Mouse (Mus musculus) gastrocnemius, adult 18-20 months (tissue): ENCODE measurements around the gene Pdcd5. TPM values are rescaled to one million over a fixed set of nuclear protein-coding genes. Genes with fewer than 3 reads are reported as not detected.

Experiments
- DNase-seq: peaks from one replicate; pipeline ENCODE4 v3.0.0; 2021; ENCODE audit warnings: low spot score
- long read RNA-seq, 2 experiments: library from polyadenylated mRNA; stranded (forward); transcript quantifications; one replicate each; pipeline ENCODE4 v2.0.0; 2021
- total RNA-seq, 2 experiments: library from RNA; stranded (reverse); gene quantifications; 2 replicates each; pipeline ENCODE4 v1.2.3; 2021

The Pdcd5 gene
- total RNA-seq = 100 to 1,000 TPM; 148 to 149 TPM
- long read RNA-seq, experiment 1, transcript Pdcd5-201 (6 exons, 684 nt) = major isoform, 126 of 132 reads
- long read RNA-seq, experiment 1, partial matches to known transcripts = 0 of 132 reads
- long read RNA-seq, experiment 1, other reads (novel, unspliced or antisense) = 3 of 132 reads
- long read RNA-seq, experiment 2, transcript Pdcd5-201 (6 exons, 684 nt) = major isoform, 117 of 127 reads
- long read RNA-seq, experiment 2, partial matches to known transcripts = 4 of 127 reads
- long read RNA-seq, experiment 2, other reads (novel, unspliced or antisense) = 2 of 127 reads

DNA sequence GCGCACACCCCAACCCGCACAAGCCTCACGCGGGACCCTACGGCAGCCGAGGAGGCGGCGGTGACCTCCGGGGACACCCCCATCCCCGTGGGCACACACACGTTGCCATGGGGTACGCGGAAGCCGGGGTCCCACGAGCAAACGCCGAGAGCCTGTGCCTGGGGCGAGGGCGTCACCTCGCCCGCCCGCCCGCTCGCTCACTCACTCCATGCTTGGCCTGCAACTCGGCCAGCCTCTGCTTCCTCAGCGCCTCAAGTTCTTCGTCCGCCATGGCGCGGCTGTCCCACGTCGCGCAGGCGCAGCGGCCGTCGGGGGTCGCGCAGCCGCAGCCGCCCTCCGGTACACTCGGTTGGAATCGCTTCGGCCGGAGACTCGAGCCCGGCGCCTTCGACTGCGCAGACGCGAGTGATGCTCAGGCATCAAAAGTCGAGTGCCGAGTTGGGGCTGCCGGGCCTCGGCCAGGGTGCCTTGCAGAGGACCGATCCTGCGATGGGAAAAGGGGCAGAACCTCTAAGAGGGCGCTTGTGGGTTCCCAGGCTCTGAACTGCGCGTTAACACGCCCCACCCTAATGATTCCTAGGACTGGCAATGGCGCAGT lies at the start of gene Pdcd5:
Pdcd5 (minus strand) TSS at position 421 of the 598 bp plus-strand sequence.
- peak; percentile 98 for DNase-seq

DNA sequence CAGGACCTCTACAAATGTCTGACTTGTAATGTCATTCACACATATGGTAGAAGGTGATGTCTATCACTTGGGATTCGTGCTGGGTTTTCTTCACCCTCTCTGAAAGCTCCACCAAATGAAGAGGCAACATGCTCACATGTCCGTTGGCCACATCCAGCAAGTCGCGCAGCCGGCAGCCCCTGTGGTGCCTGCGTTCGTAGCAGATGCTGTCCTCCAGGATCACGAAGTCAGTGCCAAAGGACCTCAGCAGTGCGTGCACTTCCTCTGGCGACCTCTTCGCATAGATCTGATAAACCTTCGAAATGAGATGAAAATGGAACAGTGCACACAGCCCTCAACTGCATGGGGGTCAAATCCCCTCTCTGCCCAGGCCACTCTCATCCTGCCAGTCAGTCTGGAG lies 45.3 kb upstream of the Pdcd5 start:
- no peak for DNase-seq

DNA sequence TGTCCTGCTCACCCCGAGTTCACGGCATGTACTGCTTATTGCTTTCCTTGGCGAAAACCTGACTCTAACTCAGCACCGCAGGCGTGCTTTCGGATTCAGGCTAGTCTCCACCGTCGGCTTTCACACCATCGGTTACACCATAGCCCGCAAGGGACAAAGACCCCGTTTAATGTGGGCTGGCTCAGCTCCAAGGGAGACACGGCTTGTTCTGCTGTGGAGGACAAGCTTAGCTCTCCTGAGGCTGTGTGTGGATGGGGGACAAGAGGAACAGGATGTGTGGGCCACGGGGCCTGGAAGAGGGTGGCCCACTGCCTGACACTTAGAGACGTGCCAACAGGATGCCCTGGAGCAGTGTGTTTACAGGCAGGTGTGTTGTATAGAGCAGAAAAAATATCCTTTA lies 44.8 kb upstream of the Pdcd5 start:
- no peak for DNase-seq

DNA sequence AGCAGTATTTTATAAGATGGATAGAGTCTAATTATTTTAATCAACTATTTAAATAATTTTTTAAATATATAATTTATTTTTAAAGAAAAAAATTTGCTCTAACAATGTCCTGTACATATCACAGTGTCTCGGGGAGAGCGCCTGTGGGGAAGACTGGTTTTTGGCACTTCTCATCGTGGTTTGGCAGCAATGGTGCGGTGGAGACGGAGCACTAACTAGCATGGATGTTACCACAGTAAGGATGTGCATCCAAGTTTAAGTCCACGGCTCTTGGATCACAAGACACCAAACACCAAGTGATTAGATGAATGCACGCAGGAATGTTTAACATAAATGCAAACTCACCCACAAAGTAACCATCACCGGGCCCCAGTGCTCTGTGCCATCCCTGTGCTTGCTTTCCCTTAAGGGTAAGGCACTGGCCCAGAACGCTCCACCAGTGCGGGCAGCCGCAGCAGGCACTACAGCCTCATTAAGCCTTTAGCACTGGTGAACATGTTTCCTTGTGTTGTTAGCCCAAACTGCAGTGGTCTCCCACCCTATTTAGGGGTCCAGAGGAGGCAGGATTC lies 41.5 kb upstream of the Pdcd5 start:
- DNase-seq = no peak

DNA sequence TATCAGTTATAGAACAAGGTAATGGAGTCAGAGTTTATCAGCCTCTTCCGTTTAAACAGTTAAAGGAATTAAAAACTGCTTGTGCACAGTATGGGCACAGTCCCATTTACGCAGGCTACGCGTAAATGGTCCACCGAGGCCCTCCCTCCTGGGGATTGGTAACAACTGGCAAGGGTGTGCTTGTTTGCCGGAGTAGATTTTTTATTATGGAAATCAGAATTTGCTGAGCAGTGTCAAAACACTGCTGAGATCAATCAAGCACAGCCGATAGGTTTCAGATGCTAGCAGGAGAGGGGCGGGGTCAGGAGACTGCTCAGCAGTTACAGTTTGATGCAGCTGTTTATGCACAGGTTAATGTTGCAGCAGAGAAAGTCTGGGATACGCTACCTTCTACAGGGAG lies 41.0 kb upstream of the Pdcd5 start:
- no peak for DNase-seq

DNA sequence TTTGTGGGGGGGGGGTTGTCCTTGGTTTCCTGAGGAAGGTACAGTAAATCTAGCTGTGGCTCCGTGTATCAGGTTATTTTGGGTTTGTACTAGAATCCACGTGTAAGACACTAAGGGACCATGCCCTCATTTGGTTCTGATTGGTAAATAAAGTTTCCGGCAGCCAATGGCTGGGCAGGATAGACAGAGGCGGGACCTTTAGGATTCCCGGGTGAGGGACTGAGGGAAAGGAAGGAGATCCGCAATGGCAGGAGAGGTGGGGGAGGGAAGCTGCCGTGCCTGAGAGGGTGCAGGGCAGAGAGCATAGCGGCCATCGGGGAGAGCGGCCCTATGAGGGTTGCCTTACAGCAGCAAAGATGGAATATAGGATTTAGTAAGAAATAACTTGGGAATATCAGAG lies 39.9 kb upstream of the Pdcd5 start:
- DNase-seq = peak; percentile 29

DNA sequence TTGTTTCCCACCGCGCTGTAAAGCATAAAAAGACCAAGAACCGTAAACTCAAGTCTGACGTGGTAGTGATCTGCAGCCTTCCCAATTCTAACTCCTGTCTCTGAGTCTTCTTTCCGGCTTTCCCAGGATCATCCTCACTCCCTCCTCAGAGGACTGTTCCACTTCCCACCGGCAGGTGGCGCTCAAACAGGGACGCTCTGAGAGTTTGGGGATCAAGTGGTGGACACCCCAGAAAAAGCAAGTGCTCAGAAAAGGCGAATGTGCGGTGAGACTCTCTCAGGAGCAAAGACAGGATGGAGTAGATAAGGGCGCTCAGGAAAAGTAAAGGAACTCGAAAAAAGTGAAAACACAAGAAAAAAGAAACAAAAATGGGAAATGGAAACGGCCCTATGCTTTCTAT lies 39.4 kb upstream of the Pdcd5 start:
- peak; percentile 61 for DNase-seq

DNA sequence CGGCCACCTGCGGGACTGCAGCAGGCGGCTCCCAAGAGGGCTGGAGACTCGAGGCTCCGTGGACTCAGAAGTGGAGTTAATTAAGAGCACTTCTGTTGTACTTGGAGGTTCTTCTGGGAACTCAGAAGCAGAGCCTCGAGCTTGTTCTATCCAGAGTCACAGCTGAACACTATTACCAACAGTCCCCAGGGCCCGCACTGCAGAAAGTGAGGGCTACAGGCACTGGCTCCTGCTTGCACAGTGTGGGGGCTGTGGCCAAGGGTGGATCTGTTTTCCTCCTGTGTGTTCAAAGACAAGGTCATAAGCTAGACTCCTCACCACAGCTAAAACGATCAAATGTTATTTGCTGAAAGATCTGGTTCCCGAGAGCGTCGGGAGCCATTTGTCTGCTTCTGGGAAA lies 38.9 kb upstream of the Pdcd5 start:
- DNase-seq = peak; percentile 19

DNA sequence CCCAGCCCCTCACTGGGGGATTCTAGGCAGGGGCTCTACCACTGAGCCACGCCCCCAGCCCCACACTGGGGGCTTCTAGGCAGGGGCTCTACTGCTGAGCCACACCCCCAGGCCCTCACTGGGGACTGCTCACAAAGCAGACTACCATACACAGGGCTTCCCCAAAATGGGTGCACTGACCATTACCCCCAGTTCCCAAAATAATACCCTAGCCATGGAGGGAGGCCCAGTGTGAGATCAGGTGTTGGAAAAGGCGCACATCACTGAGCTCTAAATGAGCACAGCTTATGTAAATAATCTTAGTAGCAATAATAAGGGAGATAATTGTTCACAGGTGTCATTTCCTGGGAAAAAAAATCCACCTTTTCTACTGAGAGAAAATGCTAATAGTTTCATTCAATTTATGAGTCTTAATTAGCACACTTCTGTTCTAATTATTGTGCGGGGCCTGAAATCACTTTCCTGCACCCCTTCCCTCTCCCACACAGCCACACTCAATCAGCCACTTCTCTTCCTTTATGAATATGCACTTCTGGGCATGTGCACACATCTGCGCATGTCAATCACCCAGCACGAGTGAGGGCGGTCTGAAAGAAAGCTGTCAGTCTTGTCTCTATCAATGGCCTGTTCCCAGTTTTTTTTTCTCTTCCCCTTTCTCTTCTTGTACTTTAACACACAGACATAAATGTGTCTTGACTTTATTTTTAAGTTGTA lies 36.2 kb upstream of the Pdcd5 start:
- no peak for DNase-seq

DNA sequence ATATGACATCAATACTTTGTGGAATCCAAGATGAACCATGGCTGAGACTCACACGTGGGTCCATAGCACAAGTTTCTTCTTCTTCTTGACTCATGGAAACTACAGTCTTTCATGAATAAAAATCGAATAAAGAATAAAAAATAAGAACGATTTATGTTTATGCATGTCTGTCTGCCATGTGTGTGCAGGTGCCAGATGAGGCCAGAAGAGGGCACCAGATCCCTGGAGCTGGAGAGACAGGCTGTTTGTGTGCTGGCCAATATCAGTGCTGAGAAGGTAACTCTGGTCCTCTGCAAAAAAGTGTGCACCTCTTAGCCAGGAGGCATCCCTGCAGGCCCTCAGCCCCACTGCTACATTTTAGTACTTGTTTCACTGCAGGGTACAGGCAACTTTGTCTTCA lies 34.2 kb upstream of the Pdcd5 start:
- DNase-seq = no peak

DNA sequence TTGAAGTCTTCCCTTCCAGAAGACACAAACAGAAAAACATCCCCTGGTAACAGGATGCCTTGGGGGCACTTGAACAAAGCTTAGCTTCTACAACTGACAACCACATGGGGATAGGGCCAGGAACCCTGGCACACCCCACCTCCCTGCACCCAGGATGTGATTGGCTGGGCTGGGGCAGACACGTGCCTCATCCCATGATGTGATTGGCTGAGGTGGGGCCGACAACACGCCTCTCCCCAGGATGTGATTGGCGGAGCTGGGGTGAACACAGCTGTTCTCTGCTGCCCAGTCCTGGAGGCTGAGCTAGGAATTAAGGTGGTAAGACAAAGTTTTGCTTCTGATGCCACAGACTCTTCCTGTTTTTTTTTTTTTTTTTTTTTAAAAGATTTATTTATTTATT lies 31.7 kb upstream of the Pdcd5 start:
- no peak for DNase-seq

DNA sequence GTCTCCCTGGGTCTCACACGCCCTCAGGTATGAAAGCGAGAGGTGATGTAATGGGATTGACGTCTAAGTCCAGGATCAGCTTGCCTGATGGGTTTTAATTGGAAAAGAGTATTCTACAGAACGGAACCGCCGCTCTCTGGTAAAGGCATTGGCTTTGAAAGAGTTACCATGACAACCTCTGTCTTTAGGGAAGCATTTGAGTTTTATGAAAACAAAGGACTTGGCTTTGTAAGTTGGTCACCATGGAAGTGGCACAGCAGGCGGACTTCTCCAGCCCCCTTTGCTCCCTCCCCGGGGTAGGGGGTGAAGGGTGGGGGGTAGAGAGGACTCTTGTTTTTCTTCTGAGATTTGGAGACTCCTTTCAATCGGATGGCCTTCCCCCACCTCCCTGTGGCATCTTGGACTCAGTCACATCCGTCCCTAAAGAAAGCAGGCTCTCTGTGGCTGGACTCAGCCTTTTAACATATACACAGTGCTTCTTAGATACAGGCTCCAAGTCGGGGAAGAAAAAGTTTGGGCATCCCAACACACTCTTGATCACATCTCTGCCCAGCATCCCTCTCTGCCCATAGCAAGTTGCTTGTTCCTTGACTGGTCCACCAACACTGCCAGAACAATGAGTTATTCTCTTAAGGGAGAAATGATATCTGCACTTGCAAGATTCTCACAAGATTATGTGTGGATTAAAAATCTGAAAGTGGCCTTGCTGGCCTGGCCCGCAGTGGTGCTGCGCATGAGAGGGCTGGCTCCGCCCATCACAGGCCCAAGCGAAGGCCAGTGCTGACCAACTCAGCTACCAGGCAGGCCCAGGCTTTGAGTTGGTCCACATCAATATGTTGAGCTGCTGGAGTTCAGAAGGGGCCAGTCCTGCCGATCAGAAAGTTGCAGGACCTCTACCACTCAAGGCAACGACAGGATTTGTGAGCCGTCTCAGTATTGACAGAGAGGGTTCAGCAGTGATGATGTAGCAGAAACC lies 21.0 kb upstream of the Pdcd5 start:
- DNase-seq = no peak

DNA sequence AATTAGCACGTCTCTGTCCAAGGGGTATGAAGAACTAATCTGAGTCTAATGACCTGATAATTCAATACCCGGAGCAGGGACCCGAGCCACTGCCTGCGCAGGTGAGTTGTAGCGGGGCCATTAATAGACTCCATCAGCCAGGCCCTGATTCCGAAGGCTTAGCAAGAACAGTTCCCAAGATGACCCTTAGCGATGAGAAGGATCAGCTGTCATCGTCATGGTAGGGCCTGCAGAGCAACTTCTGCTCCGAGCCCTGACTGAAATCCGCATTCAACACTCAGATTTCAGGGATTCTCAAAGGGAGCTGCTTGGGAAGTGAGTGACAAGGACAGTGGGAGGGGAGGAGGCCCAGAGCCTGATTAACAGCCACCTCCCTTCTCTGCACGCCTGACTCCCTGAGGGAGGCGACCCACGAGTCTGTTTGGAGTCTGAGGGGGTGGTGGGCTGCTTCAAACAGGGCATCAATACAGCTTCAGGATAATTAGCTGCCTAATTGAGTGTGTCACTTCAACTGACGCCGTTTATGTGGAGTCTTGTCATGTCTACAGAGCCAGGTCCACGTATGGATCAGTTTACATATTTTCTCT lies 16.6 kb upstream of the Pdcd5 start:
- DNase-seq = no peak

DNA sequence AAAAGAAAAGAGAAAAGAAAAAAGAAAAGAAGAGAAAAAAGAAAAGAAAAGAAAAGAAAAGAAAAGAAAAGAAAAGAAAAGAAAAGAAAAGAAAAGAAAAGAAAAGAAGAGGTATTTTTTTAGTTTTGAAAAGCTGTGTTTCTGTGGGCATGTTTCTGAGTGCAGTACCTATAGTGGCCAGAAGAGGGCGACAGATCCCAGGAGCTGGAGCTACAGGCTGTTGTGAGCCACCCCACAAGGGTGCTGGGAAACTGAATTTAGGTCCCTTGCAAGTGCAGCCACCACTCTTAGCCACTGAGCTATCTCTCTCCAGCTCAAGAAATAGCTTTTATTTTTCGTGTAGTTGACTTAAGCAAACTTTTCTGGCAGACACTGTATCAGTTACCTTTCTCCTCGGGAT lies 11.9 kb upstream of the Pdcd5 start:
- peak; percentile 24 for DNase-seq

DNA sequence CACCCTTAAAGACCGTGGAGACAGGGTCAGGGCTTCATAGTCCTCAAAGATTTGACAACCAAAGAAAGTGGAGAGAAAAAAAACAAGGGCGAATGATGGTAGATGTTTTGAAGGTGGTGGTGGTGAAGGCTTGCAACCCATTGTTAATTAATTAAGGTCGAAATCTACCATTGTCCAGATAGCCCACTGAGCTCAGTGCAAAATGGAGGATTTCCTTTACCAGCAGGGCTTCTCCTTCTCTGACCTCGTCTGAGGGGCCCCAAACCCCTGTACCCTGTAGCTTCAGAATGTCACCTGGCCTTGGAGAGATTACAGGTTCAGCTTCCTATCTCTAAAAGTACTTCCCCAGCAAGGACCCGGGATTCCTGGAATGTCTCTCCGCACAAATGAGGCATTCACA lies 10.5 kb upstream of the Pdcd5 start:
- DNase-seq = no peak

DNA sequence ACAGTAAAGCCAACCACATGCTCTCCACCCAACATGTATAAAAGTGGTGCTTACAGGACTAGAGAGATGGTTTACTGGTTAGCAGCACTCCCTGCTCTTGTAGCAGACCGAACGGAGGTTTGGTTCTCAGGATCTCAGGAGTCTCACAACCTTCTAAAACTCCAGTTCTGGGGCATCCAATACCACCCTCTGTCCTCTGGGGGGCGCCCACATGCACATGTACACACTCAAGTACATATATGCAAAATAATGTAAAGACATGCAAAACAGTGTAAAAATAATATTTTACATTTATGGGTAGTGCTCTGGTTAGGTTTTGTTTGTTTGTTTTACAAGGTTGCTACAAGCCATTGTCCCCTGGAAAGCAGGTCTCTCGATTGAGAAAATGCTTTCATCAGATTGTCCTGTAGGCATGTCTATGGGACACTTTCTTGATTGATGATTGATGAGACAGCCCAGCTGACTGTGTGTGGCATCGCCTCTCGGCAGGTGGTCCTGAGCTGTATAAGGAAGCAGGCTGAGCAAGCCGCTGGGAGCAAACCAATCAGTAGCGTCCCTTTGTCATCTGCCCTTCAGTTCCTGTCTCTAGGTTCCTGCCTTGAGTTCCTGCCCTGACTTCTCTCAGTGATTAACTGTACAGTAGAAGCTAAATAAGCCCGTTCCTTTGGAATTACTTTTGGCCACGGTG lies 4.4 kb upstream of the Pdcd5 start:
- no peak for DNase-seq

DNA sequence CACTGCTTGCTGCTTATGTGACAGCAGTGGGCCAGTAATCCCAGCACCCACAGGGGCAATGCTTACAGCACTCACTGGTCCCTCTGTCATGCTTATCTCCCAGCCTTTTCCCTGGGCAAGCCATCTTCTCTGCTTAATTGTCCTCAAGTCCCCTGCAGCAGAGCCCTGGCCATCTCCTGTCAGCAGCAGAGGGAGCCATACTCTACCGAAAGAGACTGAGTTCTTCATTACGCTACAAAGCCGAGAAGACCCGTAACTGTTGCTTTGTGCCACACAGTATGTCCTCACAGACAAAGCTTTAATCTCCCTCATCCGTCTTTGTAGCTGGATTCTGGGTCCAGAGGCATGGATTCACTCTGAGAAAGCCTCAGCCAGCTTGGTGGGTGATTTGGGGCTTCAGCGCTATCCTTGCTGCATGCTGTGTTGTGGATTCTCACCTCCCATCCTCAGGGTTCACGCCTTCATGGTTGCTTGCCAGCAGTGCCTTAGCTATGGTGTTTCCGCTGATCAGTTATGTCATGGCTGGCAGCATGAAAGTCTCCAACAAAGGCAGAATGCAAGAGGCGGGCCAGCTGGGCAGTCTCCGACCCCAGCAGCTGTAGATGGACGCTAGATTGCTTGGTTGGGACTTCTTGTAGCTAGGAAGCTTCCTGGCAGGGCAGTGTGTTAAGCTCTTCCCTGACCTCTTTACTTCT lies 3.5 kb upstream of the Pdcd5 start:
- DNase-seq = peak; percentile 5

DNA sequence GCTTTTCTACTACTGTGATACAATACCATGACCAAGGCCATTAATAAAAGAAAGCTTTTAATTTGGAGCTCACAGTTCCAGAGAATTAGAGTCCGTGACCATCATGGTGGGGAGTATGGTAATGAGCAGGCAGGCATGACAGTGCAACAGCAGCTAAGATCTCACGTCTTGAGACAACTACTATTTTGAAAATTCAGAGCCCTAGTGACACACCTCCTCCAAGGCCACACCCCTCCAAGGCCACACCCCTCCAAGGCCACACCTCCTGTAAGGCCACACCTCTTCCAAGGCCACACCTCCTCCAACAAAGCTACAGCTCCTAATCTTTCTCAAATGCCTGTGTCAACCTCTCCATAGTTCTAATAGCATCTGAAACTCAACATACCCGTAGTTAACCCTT lies 1.8 kb upstream of the Pdcd5 start:
- DNase-seq = peak; percentile 63

DNA sequence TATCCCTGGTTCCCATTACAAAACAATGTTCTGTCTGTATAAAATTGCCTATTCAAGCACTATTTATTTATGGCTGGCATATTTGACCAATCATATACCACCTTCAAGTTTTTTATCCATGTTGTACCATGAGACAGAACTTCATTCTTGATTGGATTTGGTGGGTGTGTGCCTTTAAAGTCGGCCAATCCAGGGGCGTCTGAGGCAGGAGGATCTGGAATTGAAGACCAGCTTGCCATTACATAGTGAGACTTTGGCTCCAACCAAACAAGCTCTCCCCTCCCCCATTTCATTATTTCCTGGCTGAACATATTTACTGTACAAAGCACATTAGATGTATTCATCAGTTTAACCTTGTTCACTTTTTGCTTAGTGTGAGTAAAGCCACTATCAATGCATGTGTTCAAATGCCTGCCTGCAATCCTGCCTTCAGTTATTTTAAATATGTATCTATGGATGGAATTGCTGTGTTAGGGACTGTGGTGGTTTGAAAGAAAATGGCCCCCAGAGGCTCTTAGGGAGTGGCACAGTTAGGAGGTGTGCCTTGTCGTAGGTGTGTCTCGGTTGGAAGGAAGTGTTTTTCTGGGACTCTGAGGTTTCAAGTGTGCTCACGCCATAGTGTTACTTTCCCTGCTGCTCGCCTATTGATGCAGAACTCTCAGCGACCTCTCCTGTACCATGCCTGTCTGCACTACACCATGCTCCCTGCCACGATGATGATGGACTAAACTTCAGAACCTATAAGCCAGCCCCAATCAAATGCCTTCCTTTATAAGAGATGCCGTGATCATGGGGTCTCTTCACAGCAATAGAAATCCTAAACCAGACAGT lies 1.1 kb upstream of the Pdcd5 start:
- DNase-seq = no peak
